Mouse (Mus musculus): ENCODE results near the gene Hist1h2bb.
A peak's percentile ranks its signal among the peaks of the same experiment; 100 is the strongest.

The Hist1h2bb gene

DNA sequence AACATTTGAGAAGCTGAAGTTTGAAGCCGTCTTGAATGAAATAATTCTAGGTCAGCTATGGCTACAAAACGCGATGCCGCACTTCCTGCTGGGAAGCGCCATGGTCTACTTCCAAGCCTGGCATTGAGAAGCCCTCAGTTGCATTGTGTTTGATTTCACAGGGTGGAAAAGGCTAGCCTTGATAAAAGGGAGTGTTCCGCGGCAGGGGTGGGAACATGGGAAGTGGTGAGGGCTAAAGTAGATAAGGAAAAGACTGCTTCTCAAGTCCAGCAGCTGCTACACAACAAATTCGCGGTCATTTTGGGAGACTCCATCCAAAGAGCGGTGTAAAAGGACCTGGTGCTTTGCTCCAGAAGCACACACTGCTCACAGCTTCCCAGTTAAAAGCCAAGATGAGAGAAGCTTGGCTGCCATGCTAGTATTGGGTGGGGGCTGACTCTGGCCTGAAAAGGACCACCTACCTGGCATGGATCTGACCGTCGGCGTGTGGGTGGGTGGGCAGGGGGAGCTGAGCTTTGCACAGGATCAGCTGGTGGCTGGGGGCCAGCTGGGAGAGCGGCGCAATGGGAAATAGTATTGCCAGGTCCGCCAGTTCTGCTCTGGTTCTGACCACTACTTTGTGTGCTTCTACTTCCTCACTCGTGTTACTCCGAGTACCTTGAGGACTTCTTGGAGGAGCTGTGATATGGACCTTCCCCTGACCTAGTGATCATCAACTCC, 17.9 kb upstream of the Hist1h2bb start:
- no peak for DNase-seq

DNA sequence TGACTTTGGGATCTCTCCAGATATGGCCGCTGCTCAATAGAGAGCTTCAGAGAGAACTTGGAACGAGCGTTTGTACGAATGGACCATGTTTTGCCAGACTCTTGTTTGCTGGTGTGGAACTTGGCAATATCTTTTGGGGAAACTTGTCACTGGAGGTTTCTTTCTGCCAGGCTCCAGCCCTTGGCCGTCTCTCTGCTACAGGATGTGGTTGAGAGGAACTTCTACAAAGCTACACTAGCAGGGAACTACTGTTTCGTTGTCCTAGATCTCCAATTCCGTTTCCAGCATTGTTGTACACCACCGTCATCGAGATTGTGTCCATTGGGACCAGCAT, 17.4 kb upstream of the Hist1h2bb start:
- no peak for DNase-seq

DNA sequence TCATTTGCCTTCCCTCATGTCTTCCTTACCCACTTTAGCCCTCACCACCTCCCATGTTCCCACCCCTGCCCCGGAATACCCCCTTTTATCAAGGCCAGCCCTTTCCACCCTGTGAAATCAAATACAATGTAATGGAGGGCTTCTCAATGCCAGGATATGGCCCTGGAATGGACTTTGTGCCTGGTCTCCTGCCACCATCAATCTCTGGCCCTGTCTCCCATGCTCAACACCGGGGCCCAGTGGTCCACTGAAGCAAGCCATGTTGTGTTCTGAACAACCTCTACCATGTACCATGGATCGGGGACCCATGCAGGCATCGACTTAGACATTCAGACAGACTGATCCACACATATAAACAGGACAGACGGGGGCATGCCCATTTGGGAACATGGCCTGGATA, 16.8 kb upstream of the Hist1h2bb start:
- DNase-seq: no peak

DNA sequence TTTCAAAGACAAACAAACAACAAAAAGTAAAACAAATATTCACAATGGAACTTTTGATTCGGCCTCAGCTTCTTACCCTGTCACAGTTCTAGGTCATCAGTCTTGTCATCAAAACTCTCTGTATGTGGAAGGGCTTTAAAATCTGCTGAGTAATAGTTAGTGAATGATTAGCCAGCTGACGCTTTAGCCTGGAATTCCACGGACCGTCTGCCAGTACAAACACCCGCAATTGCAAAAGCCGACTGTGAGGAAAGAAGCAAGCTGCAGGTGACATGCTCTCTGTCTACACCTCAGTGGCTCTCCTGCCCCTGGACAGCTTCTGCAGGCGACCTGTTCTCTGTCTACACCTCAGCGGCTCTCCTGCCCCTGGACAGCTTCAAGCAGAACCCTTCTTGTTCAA, 16.1 kb upstream of the Hist1h2bb start:
- DNase-seq: no peak

DNA sequence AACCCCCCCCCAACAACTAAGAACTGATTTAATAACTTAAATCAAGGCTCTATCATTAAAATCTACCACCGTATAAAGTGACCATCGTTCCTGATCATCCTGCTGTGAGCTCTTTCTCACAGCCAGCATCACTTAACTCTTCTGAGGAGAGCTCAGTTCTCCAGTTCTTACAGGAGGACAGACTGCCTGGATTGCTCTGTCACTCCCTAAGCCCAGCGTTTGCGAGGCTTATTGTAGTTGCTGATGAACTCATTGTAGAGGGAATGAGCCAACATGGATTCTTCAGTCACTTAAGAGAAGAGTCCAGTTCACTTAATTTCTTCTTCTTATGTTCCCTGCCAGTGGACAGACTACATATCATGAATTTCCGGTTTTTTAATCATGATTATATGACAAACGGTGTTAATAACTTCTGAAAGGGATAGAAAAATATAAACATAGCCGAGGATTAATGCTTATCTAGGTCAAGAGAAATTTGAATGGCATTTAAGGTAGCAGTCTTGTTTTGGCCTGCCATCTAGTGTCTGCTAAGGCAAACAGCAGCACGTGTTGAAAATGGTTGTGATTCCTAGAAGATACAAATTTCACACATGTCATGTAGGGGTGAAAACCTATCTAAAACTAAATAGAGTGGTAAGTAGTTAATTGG, 14.3 kb upstream of the Hist1h2bb start:
- peak; percentile 73 for DNase-seq

DNA sequence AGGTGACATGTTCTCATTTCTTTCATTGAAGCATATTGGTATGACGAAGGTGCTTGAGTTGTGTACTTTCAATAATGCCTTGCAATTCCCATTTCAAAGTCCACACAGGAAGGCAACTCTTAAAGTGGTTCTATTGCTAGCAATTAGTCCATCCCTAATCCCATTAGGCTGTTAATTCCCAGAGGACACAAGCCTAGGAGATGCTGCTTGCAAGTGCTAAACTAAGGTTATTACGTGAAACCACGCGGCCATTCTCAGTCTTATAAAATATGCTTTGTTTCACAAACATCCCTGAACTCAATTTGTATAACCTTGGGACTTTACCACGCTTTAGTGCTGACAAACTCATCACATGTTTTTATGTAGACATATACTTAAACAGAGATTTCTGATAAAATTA, 9.4 kb upstream of the Hist1h2bb start:
- DNase-seq: peak; percentile 61

DNA sequence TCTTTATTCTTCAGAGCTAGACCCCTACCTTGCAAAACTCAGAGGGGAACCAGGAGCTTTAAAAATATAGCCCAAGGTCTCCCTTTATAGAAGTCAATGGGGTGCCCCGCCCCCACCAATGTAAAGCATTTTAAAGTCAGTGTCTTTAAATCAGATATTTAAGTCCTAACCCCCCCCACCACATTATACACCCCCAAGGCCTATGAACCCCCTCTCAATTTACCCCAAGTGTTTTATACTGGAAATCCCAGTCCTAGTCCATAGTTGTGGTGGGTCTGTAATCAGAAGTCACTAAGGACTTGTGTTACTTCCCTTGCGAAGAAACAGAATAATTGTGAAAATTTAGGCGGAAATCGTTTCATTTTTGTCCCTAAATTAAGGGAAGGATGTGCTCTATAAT, 8.5 kb upstream of the Hist1h2bb start:
- DNase-seq: no peak

DNA sequence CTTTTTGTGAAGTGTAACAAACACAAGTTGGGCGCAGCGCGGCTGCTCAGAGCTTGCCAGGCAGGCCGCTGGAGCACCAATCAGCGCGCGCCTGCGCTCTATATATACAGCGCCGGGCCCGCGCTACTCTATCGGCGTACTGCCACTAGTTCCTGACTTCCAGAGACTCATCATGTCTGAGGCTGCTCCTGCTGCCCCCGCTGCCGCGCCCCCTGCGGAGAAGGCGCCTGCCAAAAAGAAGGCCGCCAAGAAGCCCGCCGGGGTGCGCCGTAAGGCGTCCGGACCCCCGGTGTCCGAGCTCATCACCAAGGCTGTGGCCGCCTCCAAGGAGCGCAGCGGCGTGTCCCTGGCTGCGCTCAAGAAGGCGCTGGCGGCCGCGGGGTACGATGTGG, 7.9 kb upstream of the Hist1h2bb start, which contains the start of gene Hist1h1c:
TSS of gene Hist1h1c (plus strand) at position 132 of the 392 bp plus-strand sequence.
- peak; percentile 95 for DNase-seq

DNA sequence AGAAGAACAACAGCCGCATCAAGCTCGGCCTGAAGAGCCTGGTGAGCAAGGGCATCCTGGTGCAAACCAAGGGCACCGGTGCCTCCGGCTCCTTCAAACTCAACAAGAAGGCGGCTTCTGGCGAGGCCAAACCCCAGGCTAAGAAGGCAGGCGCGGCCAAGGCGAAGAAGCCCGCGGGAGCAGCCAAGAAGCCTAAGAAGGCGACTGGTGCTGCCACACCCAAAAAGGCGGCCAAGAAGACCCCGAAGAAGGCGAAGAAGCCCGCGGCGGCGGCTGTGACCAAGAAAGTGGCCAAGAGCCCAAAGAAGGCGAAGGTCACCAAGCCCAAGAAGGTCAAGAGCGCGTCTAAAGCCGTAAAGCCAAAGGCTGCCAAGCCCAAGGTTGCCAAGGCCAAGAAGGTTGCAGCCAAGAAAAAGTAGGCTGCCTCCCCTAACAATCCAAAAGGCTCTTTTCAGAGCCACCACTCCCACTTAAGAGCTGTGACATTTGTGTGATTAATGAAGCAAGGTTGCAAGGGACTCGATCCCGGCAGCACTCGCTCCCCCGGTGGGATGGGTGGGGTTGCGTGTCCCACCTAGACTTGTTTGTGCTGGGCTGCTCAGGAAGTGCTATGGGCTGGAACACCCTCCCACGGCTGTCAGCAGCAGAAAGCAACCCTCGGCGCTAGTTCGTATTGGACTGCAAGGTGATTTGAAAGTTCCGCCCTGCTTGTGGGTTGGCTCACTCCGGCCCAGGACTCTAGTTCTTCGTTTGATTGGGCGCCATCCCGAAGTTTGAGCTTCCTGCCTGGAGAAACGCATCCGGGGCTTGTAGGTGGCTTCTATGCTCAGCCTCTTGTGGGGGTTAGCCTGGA, 7.2 kb upstream of the Hist1h2bb start:
- peak; percentile 95 for DNase-seq

DNA sequence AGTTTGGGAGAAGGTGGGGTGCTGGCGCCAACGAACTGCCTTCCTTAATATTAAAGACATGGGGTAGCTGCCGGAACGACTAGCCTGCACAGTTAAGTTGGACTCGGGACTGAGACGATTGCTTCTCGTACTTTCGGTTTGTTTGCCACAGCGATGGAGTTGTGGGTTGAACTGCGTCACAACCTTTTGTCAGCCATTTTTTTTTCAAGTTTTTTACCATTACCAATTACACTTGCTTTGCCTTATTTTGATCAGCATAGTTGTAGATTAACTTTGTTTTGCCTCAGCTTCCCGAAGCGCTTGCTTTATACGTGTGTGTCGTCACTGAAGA, 6.6 kb upstream of the Hist1h2bb start:
- DNase-seq: no peak

DNA sequence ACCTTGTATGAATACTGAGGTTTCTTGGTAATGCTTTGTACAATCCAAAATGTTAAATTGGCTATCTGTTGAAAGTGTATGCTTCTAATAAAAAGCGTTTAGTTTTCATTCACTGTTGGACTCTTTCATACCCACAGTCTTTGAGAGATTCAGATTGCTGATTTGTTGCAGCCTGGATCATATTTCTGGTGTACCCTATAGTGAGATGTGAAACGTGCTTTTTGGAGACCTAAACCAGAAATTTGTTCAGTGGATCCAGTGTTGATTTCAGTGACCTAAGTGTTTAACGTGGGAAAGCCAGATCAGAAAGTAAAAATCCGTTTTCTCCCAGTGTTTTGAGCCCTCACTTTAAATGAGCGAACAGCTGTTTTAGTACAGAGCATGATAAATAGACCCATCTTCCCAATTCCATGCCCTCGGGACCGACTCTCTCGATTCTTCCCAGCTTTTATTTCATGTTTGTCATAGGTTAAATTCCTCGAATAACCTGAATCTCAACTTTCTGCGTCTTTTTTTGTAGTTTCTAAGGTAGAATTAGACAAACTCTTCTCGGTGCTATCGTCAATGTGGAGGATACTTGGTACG, 6.2 kb upstream of the Hist1h2bb start:
- no peak for DNase-seq

DNA sequence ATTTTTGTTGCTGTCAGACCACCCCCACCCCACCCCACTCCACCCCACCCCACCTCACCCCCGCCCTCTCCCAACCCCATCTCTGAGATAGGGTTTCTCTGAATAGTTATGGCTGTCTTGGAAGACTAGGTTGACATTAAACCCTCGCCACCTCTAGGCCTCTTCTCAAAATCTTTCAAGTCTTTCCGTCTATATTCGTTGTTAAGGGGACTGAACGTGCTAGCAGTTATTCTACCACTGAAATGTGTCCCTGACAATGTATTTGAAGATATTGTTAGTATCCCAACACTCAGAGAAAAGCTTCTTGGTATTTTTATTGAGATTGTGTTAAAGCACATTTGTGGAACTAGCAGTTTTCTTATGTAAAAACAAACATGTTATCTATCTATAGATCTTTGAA, 5.6 kb upstream of the Hist1h2bb start:
- no peak for DNase-seq

DNA sequence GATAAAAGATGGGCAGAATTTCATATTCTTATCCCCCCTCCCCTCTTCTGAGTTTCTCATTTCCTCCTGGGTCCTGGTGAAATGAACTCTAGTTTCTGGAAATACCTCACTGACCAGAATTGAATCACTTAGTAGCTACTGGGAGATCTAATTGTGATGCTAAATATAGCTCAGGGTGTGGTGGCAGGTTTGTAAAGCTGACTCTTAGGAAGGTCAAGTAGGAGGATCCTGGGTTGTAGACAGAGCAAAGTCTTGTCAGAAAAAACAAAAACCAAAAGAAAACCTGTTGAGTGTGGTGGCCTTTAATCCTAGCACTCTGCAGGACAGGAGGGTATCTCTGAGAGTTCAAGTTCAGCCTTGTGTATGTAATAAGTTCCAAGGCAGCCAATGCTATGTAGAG, 4.5 kb upstream of the Hist1h2bb start:
- DNase-seq: no peak

DNA sequence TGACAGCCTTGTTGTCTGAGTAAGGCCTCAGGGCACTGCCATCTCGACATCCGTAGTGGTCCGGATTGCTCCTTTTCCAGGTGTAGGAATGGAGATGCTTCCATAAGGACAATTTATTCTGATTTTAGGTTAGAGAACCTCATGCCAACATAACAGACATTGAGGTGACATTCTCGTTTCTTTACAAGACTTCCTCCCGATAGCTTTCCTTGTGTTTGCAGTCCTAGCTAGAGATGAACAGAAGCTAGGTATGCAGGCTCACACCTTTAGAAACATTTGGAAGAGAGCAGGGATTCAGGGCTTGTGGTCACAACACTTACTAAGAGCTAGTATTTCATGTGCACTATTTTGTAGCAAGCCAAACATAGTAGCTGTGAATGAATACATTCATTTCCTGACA, 3.3 kb upstream of the Hist1h2bb start:
- DNase-seq: peak; percentile 11

DNA sequence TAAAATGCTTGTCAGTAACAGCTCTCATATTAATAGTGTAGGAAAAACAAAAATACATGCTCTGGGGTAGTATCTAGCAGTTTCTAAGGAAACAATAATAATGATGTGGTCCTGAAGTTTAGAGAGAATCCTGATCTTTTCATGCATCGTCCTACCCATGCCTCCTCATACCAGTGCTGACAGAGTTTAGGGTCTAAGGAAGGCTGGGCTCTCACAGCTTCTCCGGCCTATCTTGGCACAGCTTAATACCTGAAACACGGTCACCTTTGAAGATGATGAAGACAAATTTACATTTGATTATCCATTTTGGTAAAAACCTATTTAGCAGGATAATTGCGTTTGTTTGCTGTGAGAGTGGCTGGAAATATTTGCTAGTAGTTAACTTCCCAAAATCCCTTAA, 2.6 kb upstream of the Hist1h2bb start:
- no peak for DNase-seq

DNA sequence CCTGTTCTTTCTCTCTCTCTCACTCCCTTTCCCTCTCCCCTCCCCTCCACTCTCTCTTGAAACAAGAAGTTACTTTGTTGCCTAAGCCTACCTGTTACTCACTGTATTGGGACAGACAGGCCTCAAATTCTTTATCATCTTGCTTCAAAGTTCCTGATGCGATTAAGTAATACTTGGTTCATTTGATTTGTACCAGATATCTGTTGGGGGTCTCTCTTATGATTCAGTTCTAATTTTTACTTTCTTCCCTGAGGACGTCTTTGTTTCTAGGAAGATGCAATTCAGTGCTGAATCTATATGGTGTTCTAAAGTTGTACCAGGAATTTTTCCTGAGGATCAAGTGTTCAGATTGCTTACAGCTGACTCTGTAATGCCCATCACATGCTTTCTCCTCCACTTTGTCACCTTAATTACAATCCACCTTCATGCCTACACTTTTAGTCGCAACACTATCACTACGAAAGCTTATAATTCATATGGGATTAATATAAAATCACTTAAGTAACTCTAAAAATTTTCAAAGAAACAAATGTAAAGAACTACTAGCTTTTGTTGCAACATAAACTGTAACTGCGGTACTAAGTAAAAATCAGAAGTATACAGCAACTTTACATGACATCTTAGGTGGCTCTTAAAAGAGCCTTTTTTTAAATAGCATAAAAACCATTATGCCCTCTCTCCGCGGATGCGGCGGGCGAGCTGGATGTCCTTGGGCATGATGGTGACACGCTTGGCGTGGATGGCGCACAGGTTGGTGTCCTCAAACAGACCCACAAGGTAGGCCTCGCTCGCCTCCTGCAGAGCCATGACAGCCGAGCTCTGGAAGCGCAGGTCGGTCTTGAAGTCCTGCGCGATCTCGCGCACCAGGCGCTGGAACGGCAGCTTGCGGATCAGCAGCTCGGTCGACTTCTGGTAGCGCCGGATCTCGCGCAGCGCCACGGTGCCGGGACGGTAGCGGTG, 1.8 kb upstream of the Hist1h2bb start:
- no peak for DNase-seq

DNA sequence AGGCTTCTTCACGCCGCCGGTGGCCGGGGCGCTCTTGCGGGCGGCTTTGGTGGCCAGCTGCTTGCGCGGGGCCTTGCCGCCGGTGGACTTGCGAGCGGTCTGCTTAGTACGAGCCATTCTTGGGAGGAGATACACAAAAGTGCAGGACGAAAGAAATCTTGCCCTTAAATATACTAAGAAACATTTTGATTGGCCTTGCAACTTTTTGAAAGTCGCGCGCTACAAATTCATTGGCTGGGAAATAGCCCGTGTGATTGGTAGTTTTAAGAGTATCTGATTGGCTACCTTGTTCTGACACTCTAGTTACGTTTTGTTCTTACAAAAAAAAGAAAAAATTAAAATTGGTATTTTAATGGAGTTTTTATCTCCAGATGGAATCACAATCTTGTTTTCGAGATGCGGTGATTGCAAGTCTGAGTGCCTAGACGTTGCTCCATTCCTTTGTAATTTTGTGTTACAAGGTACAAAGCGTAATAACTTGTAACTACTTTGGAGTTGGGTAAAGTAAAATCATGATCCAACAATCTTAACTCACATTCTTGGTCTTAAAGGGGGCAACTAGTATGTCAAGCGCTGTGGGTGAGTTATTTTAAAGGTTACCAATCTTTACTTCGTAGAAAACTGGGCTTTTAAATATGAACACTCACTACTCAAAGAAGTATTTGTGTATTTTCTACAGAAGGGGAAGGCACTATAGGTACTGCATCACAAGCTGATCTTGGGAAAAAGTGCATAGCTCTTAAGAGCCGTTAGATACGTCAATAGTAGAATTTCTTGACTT, 963 bp upstream of the Hist1h2bb start, which contains the start of gene Hist1h3c:
TSS of gene Hist1h3c (minus strand) at position 222 of the 781 bp plus-strand sequence.
- DNase-seq: peak; percentile 96

DNA sequence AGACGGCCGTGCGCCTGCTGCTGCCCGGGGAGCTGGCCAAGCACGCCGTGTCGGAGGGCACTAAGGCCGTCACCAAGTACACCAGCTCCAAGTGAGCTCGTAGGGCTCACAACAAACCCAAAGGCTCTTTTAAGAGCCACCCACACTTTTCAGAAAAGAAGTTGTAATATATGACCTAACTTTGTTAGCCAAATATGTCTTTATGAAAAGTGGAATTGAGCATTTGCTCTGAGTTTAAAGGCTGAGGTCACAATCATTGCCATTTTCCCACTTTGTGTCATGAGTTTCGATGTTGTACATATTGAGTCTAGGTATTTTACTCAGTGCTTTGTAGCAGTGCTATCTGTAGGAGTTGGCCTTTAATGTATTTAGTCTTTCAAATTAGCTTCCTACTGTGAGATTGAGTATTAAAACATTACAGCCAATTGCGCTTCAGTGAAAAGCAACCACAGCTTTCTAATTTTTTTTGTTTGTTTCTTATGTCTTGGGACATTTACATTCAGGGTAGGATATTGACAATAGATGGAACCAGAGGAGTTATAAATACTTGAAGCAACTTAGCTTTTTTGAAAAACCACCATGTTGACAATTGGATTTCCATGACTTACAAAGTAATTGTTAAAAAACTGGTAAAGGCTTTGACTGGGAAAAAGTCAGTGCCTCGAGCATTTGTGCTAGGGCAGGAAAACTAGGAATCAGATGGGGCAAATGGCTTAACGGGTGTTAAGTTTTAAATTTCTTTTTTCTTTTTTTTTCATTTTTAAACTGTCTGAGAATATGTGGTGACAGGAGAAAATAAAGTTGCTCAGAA, 752 bp downstream of the Hist1h2bb start:
- DNase-seq: peak; percentile 56

DNA sequence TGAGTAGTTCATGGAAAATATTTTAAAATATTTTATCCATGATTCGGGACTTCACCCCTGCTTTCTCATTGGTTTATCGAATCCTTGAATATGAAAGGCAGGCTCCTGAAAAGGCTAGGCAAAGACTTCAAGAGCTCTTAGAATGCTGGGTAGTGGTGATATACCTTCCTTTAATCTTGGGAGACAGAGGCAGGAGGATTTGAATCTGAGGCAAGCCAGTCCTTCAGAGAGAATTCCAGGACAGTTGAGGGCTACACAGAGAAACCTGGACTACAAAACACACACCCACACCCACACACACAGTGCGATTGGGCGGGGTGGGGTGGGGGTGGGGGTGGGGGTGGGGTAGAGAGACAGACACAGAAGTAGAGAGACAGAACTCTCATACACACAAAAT, 1.4 kb downstream of the Hist1h2bb start:
- no peak for DNase-seq

DNA sequence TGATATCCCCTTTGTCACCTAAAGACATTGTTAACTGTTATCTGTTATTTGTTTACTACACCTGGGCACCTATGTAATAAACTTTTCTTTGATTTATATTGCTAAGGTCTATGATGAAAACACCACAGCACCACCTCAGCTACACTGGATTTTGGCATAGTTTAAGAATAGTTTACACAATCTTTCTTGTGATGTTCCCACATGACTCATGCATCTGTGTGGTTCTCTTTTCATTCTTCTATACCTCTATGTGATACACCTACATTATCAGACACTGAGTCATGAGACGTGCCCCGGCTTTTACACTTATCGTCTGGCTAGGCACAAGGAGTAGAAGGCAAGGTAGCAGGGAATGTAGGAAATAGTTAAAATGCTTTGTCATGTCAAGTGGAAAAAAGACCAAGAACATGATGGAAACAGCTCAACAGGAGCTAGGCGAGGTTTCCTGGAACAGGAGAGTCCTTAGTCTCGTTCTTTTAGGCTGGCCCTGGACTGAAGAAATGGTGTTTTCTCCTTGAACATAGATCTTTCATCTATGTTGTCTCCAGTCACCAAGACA, 3.1 kb downstream of the Hist1h2bb start:
- no peak for DNase-seq
